Mouse (Mus musculus): ENCODE measurements around the gene Cd300lg. TPM values are rescaled to one million over a fixed set of nuclear protein-coding genes. Genes with fewer than 3 reads are reported as not detected.

Gene Cd300lg
- polyA plus RNA-seq, 1 experiment from 2014 or later = 0.70 TPM

GRCm38 (mm10) chr11:102021196-102021595 lies 20.1 kb upstream of the Cd300lg start:
- Histone ChIP-seq H3K36me3 (ENCODE audit: control insufficient read depth, insufficient read depth, low read length) (no peaks in the 10 kb centered on the region), H3K4me1 (ENCODE audit: control insufficient read depth, insufficient read depth, low read length) (peaks cover 5% of the 10 kb centered on the region; the same call in 1 of the 2 replicates), H3K9ac (ENCODE audit: low read depth, low read length) (no peak overlapping the region), H3K27ac (ENCODE audit: low read depth, low read length) (no peak overlapping the region), H3K9me3 (replicated peaks; ENCODE audit: control insufficient read depth, low read length) (no peaks in the 10 kb centered on the region), H3K4me3 (ENCODE audit: low read depth, low read length) (no peak overlapping the region), H3K4me2 (no peak overlapping the region), H3K27me3 (ENCODE audit: control insufficient read depth, insufficient read depth, low read length) (peaks cover 15% of the 10 kb centered on the region)
- no peak for ATAC-seq (replicated peaks; ENCODE audit: insufficient number of reproducible peaks, low FRiP score, low TSS enrichment)
- WGBS (ENCODE audit: insufficient replicate concordance) = 85% methylated on average over 5 of the region's 5 CpGs

DNA sequence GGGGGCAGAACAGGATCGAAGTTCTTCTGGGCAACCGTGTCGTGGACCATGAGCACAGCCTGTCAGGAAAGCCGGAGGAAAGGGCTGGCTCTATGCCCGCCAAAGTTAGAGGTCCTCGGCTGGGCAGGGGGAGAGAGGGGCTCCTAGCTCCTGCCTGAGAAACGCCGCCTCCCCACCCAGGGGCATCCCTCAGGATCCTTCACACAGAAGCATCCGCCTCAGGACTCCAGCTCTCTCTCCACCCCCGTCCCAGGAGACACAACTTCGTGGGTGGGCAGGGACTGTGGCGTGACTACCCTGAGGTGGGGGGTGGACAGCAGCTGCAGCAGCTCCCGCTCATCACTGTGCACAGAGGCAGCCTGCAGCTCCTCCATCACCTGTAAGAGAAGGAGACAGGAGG lies 17.9 kb upstream of the Cd300lg start:
- no peak overlapping the region for H3K4me2 ChIP-seq
- peaks cover 14% of the 10 kb centered on the region for H3K4me1 ChIP-seq (ENCODE audit: control insufficient read depth, insufficient read depth, low read length)
- H3K27me3 ChIP-seq (ENCODE audit: control insufficient read depth, insufficient read depth, low read length) = peaks cover 15% of the 10 kb centered on the region
- no peak overlapping the region for H3K27ac ChIP-seq (ENCODE audit: low read depth, low read length)
- 83% methylated on average over 13 of the region's 13 CpGs for WGBS (ENCODE audit: insufficient replicate concordance)
- H3K9ac ChIP-seq (ENCODE audit: low read depth, low read length) = no peak overlapping the region
- no peak overlapping the region for H3K4me3 ChIP-seq (ENCODE audit: low read depth, low read length)
- no peaks in the 10 kb centered on the region for H3K9me3 ChIP-seq (replicated peaks; ENCODE audit: control insufficient read depth, low read length)
- no peaks in the 10 kb centered on the region for H3K36me3 ChIP-seq (ENCODE audit: control insufficient read depth, insufficient read depth, low read length)
- ATAC-seq (replicated peaks; ENCODE audit: insufficient number of reproducible peaks, low FRiP score, low TSS enrichment) = no peak

DNA sequence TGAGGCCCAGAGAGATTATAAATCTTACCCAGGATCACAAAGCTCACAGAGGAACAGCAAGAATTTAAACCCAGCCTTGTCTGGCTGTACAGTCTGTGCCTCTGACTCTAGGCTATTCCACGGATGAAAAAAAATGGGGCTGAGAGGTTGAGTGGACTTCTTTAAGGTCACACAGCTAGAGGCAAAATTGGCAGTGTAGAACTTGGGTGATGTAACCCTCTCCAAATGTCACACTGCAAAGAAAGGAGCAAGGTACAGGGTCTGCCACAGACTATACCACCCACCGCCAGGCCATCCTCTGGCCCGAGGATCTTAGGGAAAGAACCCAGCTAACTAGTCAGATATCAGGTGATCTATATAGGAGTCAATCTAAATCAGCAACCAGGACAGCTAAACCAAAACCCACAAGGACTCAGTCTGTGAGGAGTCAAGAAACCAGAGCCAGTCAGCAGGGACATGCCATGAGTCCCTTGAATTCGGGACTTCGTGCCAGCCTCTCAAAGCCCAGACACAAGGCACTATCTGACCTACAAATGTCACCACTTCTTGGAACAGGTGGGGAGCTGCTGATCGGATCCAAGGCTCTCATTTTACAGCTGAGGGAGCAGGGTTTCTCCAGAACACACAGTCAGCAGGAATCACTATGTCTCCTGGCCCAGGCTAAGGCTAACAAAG lies 17.1 kb upstream of the Cd300lg start:
- WGBS (ENCODE audit: insufficient replicate concordance) = 72% methylated on average over 6 of the region's 6 CpGs
- Histone ChIP-seq H3K9ac (ENCODE audit: low read depth, low read length) (no peak overlapping the region), H3K4me3 (ENCODE audit: low read depth, low read length) (no peak overlapping the region), H3K4me2 (no peak overlapping the region), H3K36me3 (ENCODE audit: control insufficient read depth, insufficient read depth, low read length) (no peaks in the 10 kb centered on the region), H3K27me3 (ENCODE audit: control insufficient read depth, insufficient read depth, low read length) (peaks cover 15% of the 10 kb centered on the region), H3K27ac (ENCODE audit: low read depth, low read length) (no peak overlapping the region), H3K4me1 (ENCODE audit: control insufficient read depth, insufficient read depth, low read length) (peaks cover 14% of the 10 kb centered on the region), H3K9me3 (replicated peaks; ENCODE audit: control insufficient read depth, low read length) (no peaks in the 10 kb centered on the region)
- no peak for ATAC-seq (replicated peaks; ENCODE audit: insufficient number of reproducible peaks, low FRiP score, low TSS enrichment)

DNA sequence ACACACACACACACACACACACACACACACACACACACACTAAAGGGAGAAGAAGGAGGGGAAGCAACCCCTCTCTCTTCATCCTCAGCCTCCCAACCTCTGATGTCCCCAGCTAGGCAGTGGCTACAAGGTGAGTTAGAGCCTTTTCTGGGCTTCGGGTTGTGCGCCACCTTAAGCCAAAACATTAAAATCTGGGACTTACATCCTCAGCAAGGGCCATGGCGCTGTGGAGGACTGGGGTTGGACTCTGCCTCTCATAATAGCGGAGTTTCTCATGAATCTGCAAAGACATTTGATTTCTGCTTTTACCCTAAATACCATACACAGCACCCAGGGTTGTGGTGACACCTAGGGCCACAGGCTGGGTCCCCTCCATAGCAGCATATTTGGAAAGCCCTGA lies 16.4 kb upstream of the Cd300lg start:
- ATAC-seq (replicated peaks; ENCODE audit: insufficient number of reproducible peaks, low FRiP score, low TSS enrichment) = no peak
- peaks cover 14% of the 10 kb centered on the region for H3K4me1 ChIP-seq (ENCODE audit: control insufficient read depth, insufficient read depth, low read length)
- WGBS (ENCODE audit: insufficient replicate concordance) = 85% methylated on average over 4 of the region's 4 CpGs
- no peak overlapping the region for H3K27ac ChIP-seq (ENCODE audit: low read depth, low read length)
- H3K9ac ChIP-seq (ENCODE audit: low read depth, low read length) = no peak overlapping the region
- no peak overlapping the region for H3K4me2 ChIP-seq
- peaks cover 15% of the 10 kb centered on the region for H3K27me3 ChIP-seq (ENCODE audit: control insufficient read depth, insufficient read depth, low read length)
- no peaks in the 10 kb centered on the region for H3K36me3 ChIP-seq (ENCODE audit: control insufficient read depth, insufficient read depth, low read length)
- H3K9me3 ChIP-seq (replicated peaks; ENCODE audit: control insufficient read depth, low read length) = no peaks in the 10 kb centered on the region
- no peak overlapping the region for H3K4me3 ChIP-seq (ENCODE audit: low read depth, low read length)

GRCm38 (mm10) chr11:102025354-102025753 lies 16.0 kb upstream of the Cd300lg start:
- no peak overlapping the region for H3K4me2 ChIP-seq
- peaks cover 15% of the 10 kb centered on the region for H3K27me3 ChIP-seq (ENCODE audit: control insufficient read depth, insufficient read depth, low read length)
- H3K4me3 ChIP-seq (ENCODE audit: low read depth, low read length) = no peak overlapping the region
- peaks cover 14% of the 10 kb centered on the region for H3K4me1 ChIP-seq (ENCODE audit: control insufficient read depth, insufficient read depth, low read length)
- H3K27ac ChIP-seq (ENCODE audit: low read depth, low read length) = no peak overlapping the region
- no peaks in the 10 kb centered on the region for H3K9me3 ChIP-seq (replicated peaks; ENCODE audit: control insufficient read depth, low read length)
- H3K36me3 ChIP-seq (ENCODE audit: control insufficient read depth, insufficient read depth, low read length) = no peaks in the 10 kb centered on the region
- no peak overlapping the region for H3K9ac ChIP-seq (ENCODE audit: low read depth, low read length)
- WGBS (ENCODE audit: insufficient replicate concordance) = 32% methylated on average over 7 of the region's 7 CpGs
- ATAC-seq (replicated peaks; ENCODE audit: insufficient number of reproducible peaks, low FRiP score, low TSS enrichment) = no peak

- peaks cover 14% of the 10 kb centered on the region for H3K4me1 ChIP-seq (ENCODE audit: control insufficient read depth, insufficient read depth, low read length)
- WGBS (ENCODE audit: insufficient replicate concordance) = 5% methylated on average over 21 of the region's 23 CpGs
- H3K9ac ChIP-seq (ENCODE audit: low read depth, low read length) = peak overlapping the region; percentile 79
- ATAC-seq (replicated peaks; ENCODE audit: insufficient number of reproducible peaks, low FRiP score, low TSS enrichment) = peak; percentile 23; the same call in 1 of the 2 replicates
- peaks cover 15% of the 10 kb centered on the region for H3K27me3 ChIP-seq (ENCODE audit: control insufficient read depth, insufficient read depth, low read length)
- H3K4me3 ChIP-seq (ENCODE audit: low read depth, low read length) = peak overlapping the region; percentile 67
- no peaks in the 10 kb centered on the region for H3K9me3 ChIP-seq (replicated peaks; ENCODE audit: control insufficient read depth, low read length)
- H3K4me2 ChIP-seq = peak overlapping the region; percentile 92
- no peak overlapping the region; the same call in 1 of the 2 replicates for H3K27ac ChIP-seq (ENCODE audit: low read depth, low read length)
- H3K36me3 ChIP-seq (ENCODE audit: control insufficient read depth, insufficient read depth, low read length) = no peaks in the 10 kb centered on the region
Measured at GRCm38 (mm10) chr11:102025991-102026660, 15.2 kb upstream of the Cd300lg start.

DNA sequence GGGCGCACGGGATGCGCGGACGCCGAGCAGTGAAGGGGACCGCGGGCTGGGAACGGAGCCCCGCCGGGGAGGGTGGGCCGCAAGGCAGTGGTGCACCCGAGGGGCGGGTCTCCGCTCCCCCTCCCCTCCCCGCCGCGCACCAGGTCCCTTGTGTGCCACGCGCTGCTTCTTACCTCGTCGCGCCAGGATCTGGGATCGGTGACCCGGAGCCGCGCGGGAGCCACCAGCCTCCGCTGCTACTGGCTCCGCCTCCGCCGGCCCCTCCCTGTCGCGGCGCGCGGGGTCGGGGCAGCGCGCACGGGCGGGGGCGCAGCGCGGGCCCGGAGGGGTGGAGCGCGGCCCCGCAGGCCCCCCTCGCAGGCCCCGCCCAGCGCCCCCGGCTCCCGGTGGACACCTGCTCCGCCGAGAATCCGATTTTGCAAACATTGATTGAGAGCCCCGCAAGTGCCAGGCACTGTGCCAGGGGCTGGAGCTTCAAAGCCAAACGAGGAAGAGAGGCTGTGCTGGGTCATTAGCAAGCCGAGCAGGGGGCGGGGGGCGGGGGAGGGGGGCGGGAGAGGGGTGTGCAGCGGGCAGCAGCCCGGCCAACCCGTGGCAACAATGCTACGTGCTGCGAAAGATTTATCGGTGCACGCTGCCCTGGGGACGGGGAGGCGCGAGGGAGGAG lies 14.5 kb upstream of the Cd300lg start:
- H3K4me3 ChIP-seq (ENCODE audit: low read depth, low read length) = peak overlapping the region; percentile 67
- H3K27me3 ChIP-seq (ENCODE audit: control insufficient read depth, insufficient read depth, low read length) = peaks cover 15% of the 10 kb centered on the region
- H3K4me2 ChIP-seq = peak overlapping the region; percentile 92
- H3K4me1 ChIP-seq (ENCODE audit: control insufficient read depth, insufficient read depth, low read length) = peaks cover 14% of the 10 kb centered on the region
- H3K9ac ChIP-seq (ENCODE audit: low read depth, low read length) = peak overlapping the region; percentile 79
- no peaks in the 10 kb centered on the region for H3K9me3 ChIP-seq (replicated peaks; ENCODE audit: control insufficient read depth, low read length)
- WGBS (ENCODE audit: insufficient replicate concordance) = 0% methylated on average over 41 of the region's 73 CpGs
- no peaks in the 10 kb centered on the region for H3K36me3 ChIP-seq (ENCODE audit: control insufficient read depth, insufficient read depth, low read length)
- ATAC-seq (replicated peaks; ENCODE audit: insufficient number of reproducible peaks, low FRiP score, low TSS enrichment) = peak; percentile 70
- no peak overlapping the region; the same call in 1 of the 2 replicates for H3K27ac ChIP-seq (ENCODE audit: low read depth, low read length)

DNA sequence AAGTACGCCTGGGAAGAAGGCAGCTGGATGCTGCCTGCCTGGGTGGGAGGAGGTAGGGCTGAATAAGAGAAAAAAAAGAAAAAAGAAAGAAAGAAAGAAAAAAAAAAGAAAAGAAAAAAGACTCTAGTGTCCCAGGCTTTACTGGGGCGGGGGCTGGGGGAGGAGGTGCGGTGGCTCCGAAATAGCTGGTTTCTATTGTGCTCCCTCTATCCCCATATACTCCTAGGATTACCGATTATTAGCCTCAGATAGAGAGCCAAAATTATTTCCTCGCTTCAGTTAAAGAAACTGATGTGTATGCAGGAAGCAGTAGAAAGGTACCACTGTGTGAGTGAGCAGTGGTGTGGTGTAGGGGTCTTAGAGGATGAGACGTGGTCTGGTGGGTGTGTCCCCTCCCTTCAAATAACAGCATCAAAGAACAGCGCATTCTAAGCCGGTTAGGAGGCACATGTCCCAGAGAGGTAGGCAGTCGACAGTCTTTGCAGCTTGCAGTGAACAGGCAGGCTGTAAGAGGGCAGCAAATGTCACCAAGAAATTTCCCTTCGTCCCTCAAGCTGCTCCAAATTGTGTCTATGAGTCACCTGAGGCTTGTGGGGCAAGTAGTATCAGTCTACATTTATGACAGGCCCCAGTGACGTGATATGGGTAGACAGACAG lies 13.8 kb upstream of the Cd300lg start:
- H3K27ac ChIP-seq (ENCODE audit: low read depth, low read length) = no peak overlapping the region
- H3K36me3 ChIP-seq (ENCODE audit: control insufficient read depth, insufficient read depth, low read length) = no peaks in the 10 kb centered on the region
- H3K27me3 ChIP-seq (ENCODE audit: control insufficient read depth, insufficient read depth, low read length) = peaks cover 15% of the 10 kb centered on the region
- peak overlapping the region; percentile 79; the same call in 1 of the 2 replicates for H3K9ac ChIP-seq (ENCODE audit: low read depth, low read length)
- peaks cover 14% of the 10 kb centered on the region for H3K4me1 ChIP-seq (ENCODE audit: control insufficient read depth, insufficient read depth, low read length)
- no peaks in the 10 kb centered on the region for H3K9me3 ChIP-seq (replicated peaks; ENCODE audit: control insufficient read depth, low read length)
- WGBS (ENCODE audit: insufficient replicate concordance) = 6% methylated on average over 12 of the region's 12 CpGs
- peak overlapping the region; percentile 92 for H3K4me2 ChIP-seq
- ATAC-seq (replicated peaks; ENCODE audit: insufficient number of reproducible peaks, low FRiP score, low TSS enrichment) = no peak
- peak overlapping the region; percentile 67 for H3K4me3 ChIP-seq (ENCODE audit: low read depth, low read length)

Measured in heart, embryonic 11.5 days (tissue).